Mouse (Mus musculus) liver, postnatal 0 days (tissue): ENCODE measurements at regions not wholly inside any gene's neighbourhood (a gene's known extent, or its start where the extent isn't known, plus 50 kb on each side); places are given as distances from the start of the nearest gene placed in this dataset.

Experiments used
- ATAC-seq: fragments of 200-750 bp; cut with Nextera tagmentation; 2 replicates; pipeline ENCODE4 v1.8.0; 2017; ENCODE audit warnings: mild to moderate bottlenecking, moderate library complexity
- DNase-seq: peaks from one replicate; pipeline ENCODE4 v3.0.0-alpha.2; 2016
- H3K27ac ChIP-seq: fragments of 300-500 bp; sonication (generic); 2 replicates; pipeline ENCODE4 v1.5.1; 2014; ENCODE audit warnings: antibody characterized with exemption, moderate library complexity, mild to moderate bottlenecking, low read depth
- H3K27me3 ChIP-seq: fragments of 300-500 bp; sonication (generic); 2 replicates; pipeline ENCODE4 v1.6.1; 2014; ENCODE audit warnings: low read length, control low read depth, mixed read lengths; ENCODE audit not compliant: insufficient read depth
- H3K36me3 ChIP-seq: fragments of 300-500 bp; sonication (generic); replicated peaks from 2 replicates; pipeline ENCODE4 v1.6.1; 2014; ENCODE audit warnings: mild to moderate bottlenecking, control low read depth, low read length, moderate library complexity, mixed read lengths; ENCODE audit not compliant: insufficient read depth
- H3K4me1 ChIP-seq: fragments of 300-500 bp; sonication (generic); 2 replicates; pipeline ENCODE4 v1.6.1; 2014; ENCODE audit warnings: antibody characterized with exemption, mild to moderate bottlenecking, control low read depth; ENCODE audit not compliant: insufficient read depth
- H3K4me2 ChIP-seq: fragments of 300-500 bp; sonication (generic); 2 replicates; pipeline ENCODE4 v1.6.1; 2014; ENCODE audit warnings: low read depth, mild to moderate bottlenecking, low read length, moderate library complexity, mixed read lengths
- H3K4me3 ChIP-seq: fragments of 300-500 bp; sonication (generic); 2 replicates; pipeline ENCODE4 v1.5.1; 2014; ENCODE audit warnings: low read depth, low read length
- H3K9ac ChIP-seq: fragments of 300-500 bp; sonication (generic); replicated peaks from 2 replicates; pipeline ENCODE4 v1.6.1; 2014; ENCODE audit warnings: mild to moderate bottlenecking, moderate library complexity
- H3K9me3 ChIP-seq: fragments of 300-500 bp; sonication (generic); 2 replicates; pipeline ENCODE4 v1.6.1; 2016; ENCODE audit warnings: mild to moderate bottlenecking, control low read depth, low read length, mixed read lengths
- CTCF ChIP-seq: sonication (generic); IDR thresholded peaks from 2 replicates; pipeline ENCODE4 v1.5.1; 2016; ENCODE audit warnings: antibody characterized with exemption, low read depth
- EP300 ChIP-seq: IDR thresholded peaks from 2 replicates; pipeline ENCODE4 v1.6.1; 2016; ENCODE audit warnings: antibody characterized with exemption, low read depth, mild to moderate bottlenecking
- WGBS: fragments of 180-500 bp; shearing (Covaris S2); extraction: QIAGEN DNeasy Blood & Tissue Kit; methylation state at CpG from one replicate; pipeline ENCODE4 v1.1.7; 2014; ENCODE audit not compliant: insufficient replicate concordance; 5-methylcytosine and 5-hydroxymethylcytosine counted together

DNA sequence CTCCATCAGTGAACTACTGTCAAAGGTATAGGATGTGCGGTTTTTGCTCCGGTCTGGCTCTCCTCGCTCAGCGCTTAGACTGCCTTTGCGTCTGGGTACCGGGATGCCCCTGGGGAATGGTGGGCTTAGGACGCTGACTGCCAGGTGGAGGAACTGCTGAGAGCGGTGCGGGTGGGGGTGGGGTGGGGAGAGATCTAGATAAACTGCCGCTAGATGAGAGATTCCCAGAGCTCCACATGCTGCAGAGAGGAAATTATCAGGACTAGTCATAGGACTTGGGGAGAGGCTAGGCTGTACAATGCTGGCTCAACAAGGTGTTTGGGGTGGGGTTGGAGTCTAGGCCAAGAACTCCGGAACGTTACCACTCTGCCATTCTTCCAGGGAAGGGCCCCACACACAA, 539.5 kb upstream of the Lrrc6 start:
- H3K4me3 ChIP-seq, result peak overlapping the region; percentile 64
- ATAC-seq, result no peak
- no peaks in the 10 kb centered on the region for H3K9me3 ChIP-seq
- H3K27me3 ChIP-seq, result no peaks in the 10 kb centered on the region
- TF ChIP-seq EP300 (no peak), CTCF (no peak)
- DNase-seq, result no peak
- peak overlapping the region; percentile 79 for H3K4me2 ChIP-seq
- H3K27ac ChIP-seq, result peak overlapping the region; percentile 75; the same call in 1 of the 2 replicates
- H3K9ac ChIP-seq, result peak overlapping the region; percentile 67; the same call in 1 of the 2 replicates
- peaks cover 25% of the 10 kb centered on the region for H3K4me1 ChIP-seq
- WGBS, result 38% methylated on average over 12 of the region's 12 CpGs
- no peaks in the 10 kb centered on the region for H3K36me3 ChIP-seq

DNA sequence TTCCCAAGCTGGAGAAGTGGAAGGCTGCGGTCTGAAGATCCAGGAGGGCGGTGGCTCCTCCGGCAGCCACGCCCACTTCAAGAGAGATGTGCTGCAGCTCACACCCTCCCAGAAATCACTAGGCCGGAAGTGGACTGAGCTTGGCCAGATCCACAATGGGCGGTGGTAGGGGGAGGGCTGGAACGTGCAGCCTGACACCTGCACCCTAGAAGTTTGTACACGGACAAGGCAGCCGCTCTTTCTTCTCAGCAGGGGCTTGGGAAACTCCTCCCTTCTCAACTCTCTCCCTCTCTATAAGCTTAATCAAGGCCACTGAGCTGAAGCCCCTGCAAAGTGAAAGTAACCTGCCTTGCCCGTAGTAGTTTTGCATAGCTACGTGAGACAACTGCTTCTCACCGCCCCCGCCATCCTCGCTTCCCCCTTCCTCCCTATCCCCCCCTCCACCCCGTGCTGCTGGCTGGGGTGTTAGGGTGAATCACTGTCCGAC, 538.8 kb upstream of the Lrrc6 start:
- Histone ChIP-seq H3K36me3 (no peaks in the 10 kb centered on the region), H3K27me3 (no peaks in the 10 kb centered on the region), H3K4me3 (peak overlapping the region; percentile 64), H3K27ac (peak overlapping the region; percentile 75), H3K4me2 (peak overlapping the region; percentile 79), H3K9ac (peak overlapping the region; percentile 67), H3K9me3 (no peaks in the 10 kb centered on the region), H3K4me1 (peaks cover 23% of the 10 kb centered on the region)
- TF ChIP-seq CTCF (no peak), EP300 (no peak)
- 1% methylated on average over 16 of the region's 16 CpGs for WGBS
- DNase-seq (peak; percentile 74), ATAC-seq (peak; percentile 80)

DNA sequence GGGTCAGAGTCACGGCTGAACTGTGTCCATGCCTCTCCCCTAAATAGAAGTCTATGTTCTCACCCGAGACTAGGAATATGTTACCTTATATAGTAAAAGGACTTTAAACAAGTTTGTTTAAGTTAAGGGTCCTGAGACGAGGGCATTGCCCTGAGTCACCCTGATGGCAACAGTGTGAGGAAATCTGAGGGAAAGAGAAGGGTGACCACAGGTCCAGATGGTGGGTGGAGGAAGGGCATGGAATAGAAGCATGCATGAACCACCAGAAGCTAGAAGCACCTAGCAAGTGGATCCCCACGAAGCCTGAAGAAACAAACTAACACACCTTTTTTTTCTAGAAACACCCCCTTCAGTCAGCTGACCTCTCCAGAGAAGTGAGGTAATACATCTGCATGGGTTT, 536.9 kb upstream of the Lrrc6 start:
- Histone ChIP-seq H3K36me3 (no peaks in the 10 kb centered on the region), H3K27ac (no peak overlapping the region), H3K9ac (no peak overlapping the region), H3K9me3 (no peaks in the 10 kb centered on the region), H3K4me3 (no peak overlapping the region), H3K27me3 (no peaks in the 10 kb centered on the region), H3K4me1 (peaks cover 23% of the 10 kb centered on the region), H3K4me2 (no peak overlapping the region)
- DNase-seq (no peak), ATAC-seq (no peak)
- TF ChIP-seq EP300 (no peak), CTCF (no peak)
- WGBS, result 50% methylated on average over 4 of the region's 4 CpGs

DNA sequence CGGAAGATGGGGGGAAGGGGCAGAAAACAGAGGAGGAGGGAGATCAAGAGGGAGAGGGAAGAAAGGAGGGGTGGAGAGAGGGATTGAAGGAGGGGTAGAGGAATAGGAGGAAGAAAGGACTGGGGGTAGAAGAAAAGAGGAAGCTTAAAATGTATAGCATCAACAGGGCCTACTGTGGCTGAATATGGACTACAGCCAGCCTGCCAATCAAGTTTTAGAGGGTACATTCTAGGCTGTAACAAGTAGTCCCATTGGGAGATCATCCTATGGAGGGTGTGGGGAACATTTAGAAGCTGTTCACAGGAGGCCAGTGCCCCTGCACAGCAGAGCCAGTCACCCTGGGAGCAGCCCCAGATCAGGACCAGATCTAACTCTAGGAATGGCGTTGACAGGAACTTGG, 535.6 kb upstream of the Lrrc6 start:
- no peak for ATAC-seq
- H3K36me3 ChIP-seq, result no peaks in the 10 kb centered on the region

DNA sequence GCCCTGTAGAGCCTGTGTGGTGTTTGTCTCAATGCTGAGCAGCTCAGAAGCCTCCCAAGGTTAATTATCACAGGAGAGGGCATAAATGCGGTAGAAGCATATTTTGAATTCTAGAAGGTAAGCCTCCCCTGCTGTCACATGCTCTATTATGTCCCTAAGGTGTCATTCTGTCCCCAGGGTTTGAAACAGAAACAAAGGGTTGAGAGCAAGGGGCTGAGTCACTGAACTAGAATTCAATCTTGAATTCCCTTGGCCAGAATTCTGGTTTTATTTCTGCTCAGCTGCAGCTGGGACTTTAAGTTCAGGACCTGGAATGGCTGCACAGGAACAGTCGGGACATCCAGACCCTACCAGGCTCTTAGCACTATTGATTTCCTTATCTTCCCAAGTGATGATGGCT, 533.2 kb upstream of the Lrrc6 start:
- Histone ChIP-seq H3K36me3 (no peaks in the 10 kb centered on the region), H3K4me3 (no peak overlapping the region), H3K27me3 (no peaks in the 10 kb centered on the region), H3K27ac (no peak overlapping the region), H3K9ac (no peak overlapping the region), H3K9me3 (no peaks in the 10 kb centered on the region), H3K4me1 (peaks cover 12% of the 10 kb centered on the region), H3K4me2 (no peak overlapping the region)
- DNase-seq (no peak), ATAC-seq (no peak)
- WGBS, result 77% methylated on average over 2 of the region's 2 CpGs
- TF ChIP-seq EP300 (no peak), CTCF (no peak)

More for the DNA sequence above, 535.6 kb upstream of the Lrrc6 start:
- TF ChIP-seq CTCF (no peak), EP300 (no peak)
- Histone ChIP-seq H3K27me3 (no peaks in the 10 kb centered on the region), H3K9ac (no peak overlapping the region), H3K4me1 (peaks cover 23% of the 10 kb centered on the region), H3K27ac (no peak overlapping the region), H3K9me3 (no peaks in the 10 kb centered on the region), H3K4me3 (no peak overlapping the region), H3K4me2 (no peak overlapping the region)
- DNase-seq, result no peak
- 59% methylated on average over 2 of the region's 2 CpGs for WGBS

DNA sequence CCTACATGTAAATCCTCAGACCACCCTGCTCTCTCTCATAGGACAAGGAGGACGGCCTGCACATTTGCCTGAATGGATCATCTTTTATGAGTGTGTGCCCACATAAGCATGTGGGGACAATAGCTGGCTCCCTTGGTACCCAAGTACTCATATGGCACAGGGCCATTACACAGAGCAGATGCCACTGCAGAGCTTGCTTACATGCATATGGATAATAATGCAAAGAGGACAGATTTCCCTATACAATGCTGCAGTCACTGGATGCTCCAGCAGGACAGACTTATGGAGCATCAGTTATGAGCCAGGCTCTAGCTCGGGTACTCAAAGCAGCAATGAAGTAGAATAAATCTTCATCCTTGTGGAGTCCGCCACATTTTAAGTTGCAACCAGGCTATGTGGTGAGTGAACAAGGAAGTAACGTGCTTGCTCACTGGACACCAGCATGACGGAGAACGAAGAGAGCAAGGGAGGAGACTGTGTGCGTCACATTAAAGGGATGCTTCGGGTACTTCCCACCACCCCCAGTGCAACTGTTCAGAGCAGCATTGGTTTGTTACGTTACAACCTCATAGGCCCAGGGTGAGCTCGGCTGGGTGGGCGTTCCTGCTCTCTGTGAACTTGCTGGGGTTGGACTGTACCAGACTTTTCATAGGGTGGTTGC, 531.3 kb upstream of the Lrrc6 start:
- H3K27ac ChIP-seq, result no peak overlapping the region
- DNase-seq (no peak), ATAC-seq (no peak)
- H3K36me3 ChIP-seq, result no peaks in the 10 kb centered on the region
- H3K4me1 ChIP-seq, result peaks cover 5% of the 10 kb centered on the region; the same call in 1 of the 2 replicates
- WGBS, result 71% methylated on average over 11 of the region's 11 CpGs
- no peak overlapping the region for H3K4me3 ChIP-seq
- H3K9me3 ChIP-seq, result no peaks in the 10 kb centered on the region
- no peak overlapping the region for H3K9ac ChIP-seq
- no peak overlapping the region for H3K4me2 ChIP-seq
- no peak for TF ChIP-seq CTCF
- no peak for TF ChIP-seq EP300
- no peaks in the 10 kb centered on the region for H3K27me3 ChIP-seq
